Mouse (Mus musculus) heart, postnatal 4 days (tissue): ENCODE results near the gene Ttc16. TPM values are rescaled to one million over a fixed set of nuclear protein-coding genes. Genes with fewer than 3 reads are reported as not detected.

Experiments used
- DNase-seq: peaks from one replicate; pipeline ENCODE4 v3.0.0; 2021
- total RNA-seq, 2 experiments: library from RNA; stranded (reverse); gene quantifications; 2 replicates each; pipeline ENCODE4 v1.2.3; 2021

The Ttc16 gene
- total RNA-seq: under 1 TPM; 0.09 to 0.36 TPM

- DNase-seq: peak; percentile 99
These were observed at the start of gene Ttc16, which contains the start of gene Ptrh1 for GRCm38 (mm10) chr2:32775359-32776074. TSS of gene Ttc16 (minus strand) at chr2:32775633. TSS of gene Ptrh1 (plus strand) at chr2:32775786.

GRCm38 (mm10) chr2:32824778-32825177 lies 49.3 kb upstream of the Ttc16 start:
- DNase-seq: no peak

- no peak for DNase-seq
These were observed 48.7 kb upstream of the Ttc16 start for GRCm38 (mm10) chr2:32824181-32824580.

GRCm38 (mm10) chr2:32823579-32824154 lies 48.2 kb upstream of the Ttc16 start:
- no peak for DNase-seq

GRCm38 (mm10) chr2:32823153-32823552 lies 47.7 kb upstream of the Ttc16 start:
- no peak for DNase-seq

GRCm38 (mm10) chr2:32822643-32823042 lies 47.2 kb upstream of the Ttc16 start:
- no peak for DNase-seq

GRCm38 (mm10) chr2:32821041-32821802 lies 45.8 kb upstream of the Ttc16 start:
- peak; percentile 49 for DNase-seq

GRCm38 (mm10) chr2:32818208-32818607 lies 42.8 kb upstream of the Ttc16 start:
- no peak for DNase-seq

GRCm38 (mm10) chr2:32817589-32817988 lies 42.2 kb upstream of the Ttc16 start:
- DNase-seq: no peak

- no peak for DNase-seq
These were observed 41.6 kb upstream of the Ttc16 start for GRCm38 (mm10) chr2:32816946-32817581.

- no peak for DNase-seq
These were observed 41.1 kb upstream of the Ttc16 start for GRCm38 (mm10) chr2:32816497-32816896.

GRCm38 (mm10) chr2:32811959-32812358 lies 36.5 kb upstream of the Ttc16 start:
- DNase-seq: no peak

GRCm38 (mm10) chr2:32808816-32809566 lies 33.6 kb upstream of the Ttc16 start:
- no peak for DNase-seq

- no peak for DNase-seq
These were observed 23.0 kb upstream of the Ttc16 start for GRCm38 (mm10) chr2:32798251-32798962.

GRCm38 (mm10) chr2:32795748-32796418 lies 20.4 kb upstream of the Ttc16 start:
- no peak for DNase-seq

- peak; percentile 53 for DNase-seq
These were observed 15.9 kb upstream of the Ttc16 start for GRCm38 (mm10) chr2:32791297-32791696.

GRCm38 (mm10) chr2:32788581-32788980 lies 13.1 kb upstream of the Ttc16 start:
- no peak for DNase-seq

GRCm38 (mm10) chr2:32787176-32787575 lies 11.7 kb upstream of the Ttc16 start:
- no peak for DNase-seq

GRCm38 (mm10) chr2:32784048-32784681 lies 8.7 kb upstream of the Ttc16 start, which contains the start of gene Cfap157:
TSS of gene Cfap157 (minus strand) at chr2:32784428.
- peak; percentile 53 for DNase-seq

- DNase-seq: no peak
These were observed 6.3 kb upstream of the Ttc16 start for GRCm38 (mm10) chr2:32781710-32782109.
